Mouse (Mus musculus) adrenal gland, adult 2 months (tissue): Measurements from ENCODE around the gene Mrpl34. TPM values are rescaled to one million over a fixed set of nuclear protein-coding genes. Genes with fewer than 3 reads are reported as not detected.
"Not testable (repeated sequence)": the region's sequence is repeated elsewhere in the genome, so short reads cannot be mapped to it uniquely, and the experiment has no call there.

Experiments
- DNase-seq: peaks from one replicate; pipeline ENCODE4 v3.0.0; 2021
- long read RNA-seq: library from polyadenylated mRNA; stranded (forward); transcript quantifications from one replicate; pipeline ENCODE4 v2.0.0, GENCODE M21; 2021
- polyA plus RNA-seq: library from polyadenylated mRNA; depleted of rRNA; stranded (reverse); fragments of >200 nt; gene quantifications from 2 replicates; pipeline ENCODE4 v1.2.3, GENCODE M21; 2012; rRNA removed
- total RNA-seq, 2 experiments: library from RNA; stranded (reverse); gene quantifications; 2 replicates each; pipeline ENCODE4 v1.2.3; 2021

The Mrpl34 gene
- 100 to 1,000 TPM; 130 to 133 TPM for total RNA-seq
- 230 and 261 TPM in 2 replicates for polyA plus RNA-seq
- long read RNA-seq, transcript Mrpl34-201 (2 exons, 607 nt): major isoform, 87 of 90 reads
- long read RNA-seq, partial matches to known transcripts: 2 of 90 reads
- long read RNA-seq, other reads (novel, unspliced or antisense): 1 of 90 reads

DNA sequence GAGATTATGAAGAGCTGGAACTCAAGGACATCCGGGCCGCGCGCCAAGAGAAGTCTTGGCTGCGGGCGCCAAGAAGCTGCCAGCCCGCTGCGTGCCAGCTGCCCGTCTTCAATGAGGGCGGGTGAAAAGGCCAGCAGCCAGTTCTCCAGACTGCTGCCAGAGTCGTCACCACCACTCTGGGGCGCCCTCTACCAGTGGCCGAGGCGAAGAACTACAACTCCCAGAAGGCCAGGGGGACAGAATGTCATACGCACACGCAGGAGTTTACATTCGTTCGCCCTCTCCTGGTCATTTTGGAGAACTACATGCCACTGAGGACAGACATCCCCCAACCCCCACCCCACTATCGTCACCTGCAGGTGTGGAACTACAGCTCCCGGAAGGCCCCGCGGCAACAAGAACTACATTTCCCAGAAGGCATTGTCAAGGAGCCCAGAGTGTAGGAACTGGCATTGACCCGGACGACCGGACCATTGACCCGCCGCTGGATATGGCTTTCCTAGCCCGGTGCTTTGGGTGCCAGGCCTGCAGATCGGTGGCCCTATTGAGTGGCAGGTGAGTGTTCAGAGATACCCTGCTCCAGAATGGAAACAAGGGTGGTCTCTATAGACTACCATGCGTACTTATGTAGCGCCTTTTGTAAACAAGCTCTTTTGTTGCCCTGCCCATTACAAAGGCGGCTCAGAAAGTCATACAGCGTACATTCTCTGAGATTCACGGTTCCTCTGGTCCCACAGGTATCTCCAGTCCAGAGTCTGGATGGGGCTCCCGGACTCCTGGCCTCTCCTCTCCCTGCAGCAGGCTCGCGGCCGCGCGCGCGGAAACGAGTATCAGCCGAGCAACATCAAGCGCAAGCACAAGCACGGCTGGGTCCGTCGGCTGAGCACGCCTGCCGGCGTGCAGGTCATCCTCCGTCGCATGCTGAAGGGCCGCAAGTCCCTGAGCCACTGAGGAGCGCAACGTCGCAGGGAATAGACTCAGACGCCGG lies at the start of gene Mrpl34:
TSS of gene Mrpl34 (plus strand) at position 447 of the 988 bp plus-strand sequence.
- peak; percentile 100 for DNase-seq

- no peak for DNase-seq
These were observed 42.6 kb upstream of the Mrpl34 start for GRCm38 (mm10) chr8:71422121-71422520.

GRCm38 (mm10) chr8:71432935-71433334 lies 31.8 kb upstream of the Mrpl34 start:
- DNase-seq: not testable (repeated sequence)

DNA sequence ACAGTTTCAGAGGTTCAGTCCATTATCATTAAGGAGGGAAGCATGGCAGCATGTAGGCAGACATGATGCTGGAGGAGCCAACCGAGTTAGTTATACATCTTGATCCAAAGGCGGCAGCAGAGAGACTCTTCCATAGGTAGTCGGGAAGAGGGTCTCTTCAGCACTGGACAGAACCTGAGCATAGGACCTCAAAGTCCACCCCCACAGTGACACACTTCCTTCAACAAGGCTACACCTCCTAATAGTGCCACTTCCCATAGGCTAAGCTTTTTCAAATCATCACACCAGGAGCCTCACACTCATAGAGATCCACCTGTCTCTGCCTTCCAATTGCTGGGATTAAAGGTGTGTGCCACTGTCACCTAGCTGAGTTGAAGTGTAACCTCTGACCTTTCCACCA lies 27.7 kb upstream of the Mrpl34 start:
- no peak for DNase-seq

GRCm38 (mm10) chr8:71441404-71441803 lies 23.4 kb upstream of the Mrpl34 start:
- peak; percentile 49 for DNase-seq

GRCm38 (mm10) chr8:71445096-71445495 lies 19.7 kb upstream of the Mrpl34 start:
- no peak for DNase-seq

- DNase-seq: no peak
These were observed 13.4 kb upstream of the Mrpl34 start for GRCm38 (mm10) chr8:71451337-71451736.

- DNase-seq: no peak
These were observed 13.0 kb upstream of the Mrpl34 start for GRCm38 (mm10) chr8:71451777-71452176.

- DNase-seq: no peak
These were observed 12.1 kb upstream of the Mrpl34 start for GRCm38 (mm10) chr8:71452669-71453068.

DNA sequence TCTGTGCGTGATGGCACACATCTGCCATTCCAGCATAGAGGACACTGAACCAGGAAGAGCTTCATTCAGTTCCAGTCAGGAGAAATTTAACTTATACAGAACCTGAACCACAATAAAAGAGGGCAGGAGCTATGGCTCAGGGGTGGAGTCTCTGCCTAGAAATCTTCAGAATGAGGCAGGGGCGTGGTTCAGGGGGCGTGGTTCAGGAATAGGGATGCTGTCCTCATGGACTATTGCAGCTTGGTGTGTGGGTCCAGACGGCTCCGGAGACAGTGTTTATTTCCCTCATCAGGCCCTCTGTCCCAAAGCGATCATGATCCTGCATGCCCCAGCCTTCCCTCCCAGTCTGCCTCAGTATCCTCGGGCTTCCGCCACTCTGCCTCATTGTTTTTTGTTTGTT lies 10.1 kb upstream of the Mrpl34 start:
- no peak for DNase-seq

- no peak for DNase-seq
These were observed 7.9 kb upstream of the Mrpl34 start for GRCm38 (mm10) chr8:71456906-71457305.

DNA sequence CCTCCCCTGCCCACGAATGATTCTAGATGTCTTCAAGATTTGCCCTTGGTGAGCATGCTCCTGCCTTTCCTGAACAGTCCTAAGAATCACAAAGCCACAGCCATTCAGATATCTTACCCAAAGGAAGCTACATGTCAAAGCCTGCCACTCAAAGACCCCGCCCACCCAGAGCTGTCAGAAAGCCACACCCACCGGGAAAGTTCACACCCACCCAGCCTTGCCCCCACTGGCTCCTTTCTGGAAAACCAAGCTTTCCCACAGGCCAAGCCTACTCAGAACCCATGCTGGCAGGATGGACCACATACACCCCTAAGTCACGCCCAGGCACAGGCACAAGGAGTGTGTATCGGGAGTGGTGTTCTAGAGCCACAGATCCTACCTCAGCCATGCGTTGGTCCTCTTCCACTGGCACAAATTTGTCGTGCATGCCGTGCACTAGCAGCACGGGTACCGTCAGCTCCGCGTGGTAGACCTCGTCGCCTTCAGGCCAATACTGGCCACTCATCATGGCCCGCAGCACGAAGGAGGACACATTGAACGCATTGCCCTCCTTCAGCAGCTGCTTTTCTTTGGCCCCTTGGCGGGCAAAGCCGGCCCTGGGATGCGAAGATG lies 7.0 kb upstream of the Mrpl34 start:
- no peak for DNase-seq

- peak; percentile 63 for DNase-seq
These were observed 4.0 kb upstream of the Mrpl34 start for GRCm38 (mm10) chr8:71460716-71461115.

DNA sequence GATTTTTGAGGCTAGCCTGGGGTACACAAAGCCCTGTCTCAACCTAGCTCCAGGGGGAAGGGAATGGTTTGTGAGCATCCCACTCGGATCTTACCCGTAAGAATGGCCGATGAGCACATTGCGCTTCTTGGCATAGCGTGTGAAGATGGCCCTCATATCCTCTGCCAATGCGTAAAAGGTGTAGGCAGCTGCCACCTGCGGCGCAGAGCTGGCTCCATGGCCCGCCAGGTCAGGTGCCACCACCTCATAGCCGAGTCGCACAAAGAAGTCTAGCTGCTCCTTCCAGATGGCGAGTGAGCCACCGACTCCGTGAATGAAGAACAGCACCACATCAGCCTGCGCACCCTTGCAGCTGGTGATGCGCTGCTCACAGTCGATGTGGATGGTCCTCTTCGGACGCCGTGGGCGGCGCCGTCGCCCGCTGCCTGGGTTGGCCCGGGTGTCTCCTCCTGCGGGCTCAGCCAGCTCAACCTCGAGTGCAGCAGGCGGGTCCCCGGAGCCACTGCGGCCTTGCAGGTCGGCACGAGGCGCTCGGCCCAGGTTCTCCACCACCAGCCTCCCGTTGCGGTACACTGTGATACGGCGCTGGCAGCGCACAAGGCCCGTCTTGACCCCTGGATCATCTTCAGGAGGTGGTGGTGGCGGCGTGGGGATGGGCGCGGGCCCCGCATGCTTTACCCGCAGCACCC lies 3.5 kb upstream of the Mrpl34 start:
- no peak for DNase-seq

DNA sequence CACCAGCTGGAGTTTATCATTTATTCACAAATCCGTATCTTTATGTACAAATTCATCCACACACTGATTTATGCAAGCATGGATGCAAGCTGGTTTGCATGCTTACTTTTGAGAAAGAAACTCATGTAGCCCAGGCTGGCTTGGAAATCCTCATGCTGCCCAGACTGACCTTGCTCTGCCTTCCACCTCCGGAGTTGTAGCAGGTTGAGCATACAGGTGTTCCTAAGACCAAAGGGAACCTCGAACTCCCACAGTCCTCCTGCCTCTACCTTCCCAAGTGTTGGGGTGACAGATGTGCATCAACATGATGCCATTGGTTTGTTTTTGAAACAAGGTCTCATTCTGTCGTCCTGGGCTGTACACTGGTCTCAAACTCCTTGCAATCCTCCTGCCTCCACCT lies 2.6 kb upstream of the Mrpl34 start:
- DNase-seq: no peak

DNA sequence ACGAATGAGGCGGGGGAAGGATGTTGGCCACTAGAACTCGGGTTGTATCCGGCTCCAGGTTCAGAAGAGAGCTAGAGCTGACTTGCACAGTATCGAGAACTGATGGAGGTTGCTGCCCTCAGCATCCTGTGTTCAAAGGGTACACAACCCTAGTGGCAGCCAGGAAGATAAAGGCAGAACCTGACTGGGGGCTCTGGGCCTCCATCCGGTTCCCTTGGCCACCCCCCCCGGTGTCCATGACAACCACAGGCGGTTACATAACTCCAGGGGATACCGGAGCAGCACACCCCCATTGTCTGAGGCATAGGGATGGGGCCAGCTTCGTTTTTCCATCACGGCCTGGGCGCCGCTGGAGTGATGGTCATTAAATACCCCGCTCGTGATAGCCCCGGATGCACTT lies 2.0 kb upstream of the Mrpl34 start:
- DNase-seq: peak; percentile 72

- DNase-seq: peak; percentile 99
These were observed 1.3 kb upstream of the Mrpl34 start, which contains the start of gene Abhd8 for GRCm38 (mm10) chr8:71463188-71464033. Gene Abhd8 (minus strand): TSS chr8:71463655.

DNA sequence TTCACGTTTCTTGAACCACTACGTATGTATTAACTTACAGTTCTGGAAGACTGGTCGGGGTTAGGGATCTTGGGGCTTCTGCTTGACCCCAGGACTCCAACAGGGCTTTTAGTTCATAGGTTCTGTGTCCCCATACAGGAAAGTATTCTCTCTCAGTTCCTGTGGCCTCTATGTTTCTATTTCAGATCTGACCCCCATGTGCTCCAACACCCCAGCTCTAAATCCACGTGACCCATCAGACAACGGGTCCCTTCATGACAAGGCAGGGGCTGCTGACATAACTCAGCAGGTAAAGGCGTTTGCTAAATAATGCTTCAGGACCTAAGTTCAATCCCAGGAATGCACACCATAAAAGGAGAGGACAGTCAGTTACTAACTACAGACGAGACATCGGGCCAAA lies 974 bp downstream of the Mrpl34 start:
- no peak for DNase-seq

DNA sequence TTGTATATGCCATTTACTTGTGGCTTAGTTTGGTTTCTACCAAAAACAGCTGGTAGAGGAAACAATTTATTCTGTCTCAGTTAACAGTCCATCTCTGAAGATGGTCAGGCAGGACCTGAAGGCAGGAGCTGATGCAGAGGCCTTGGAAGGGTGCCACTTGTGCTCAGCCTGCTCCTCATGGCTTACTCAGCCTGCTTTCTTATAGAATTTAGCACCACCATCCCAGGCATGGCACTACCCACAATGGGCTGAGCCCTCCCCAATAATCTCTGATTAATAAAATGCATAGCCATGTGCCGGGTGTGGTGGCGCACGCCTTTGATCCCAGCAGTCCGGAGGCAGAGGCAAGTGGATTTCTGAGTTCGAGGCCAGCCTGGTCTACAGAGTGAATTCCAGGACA lies 1.4 kb downstream of the Mrpl34 start:
- DNase-seq: no peak

- no peak for DNase-seq
These were observed 2.4 kb downstream of the Mrpl34 start for GRCm38 (mm10) chr8:71467201-71467600.

DNA sequence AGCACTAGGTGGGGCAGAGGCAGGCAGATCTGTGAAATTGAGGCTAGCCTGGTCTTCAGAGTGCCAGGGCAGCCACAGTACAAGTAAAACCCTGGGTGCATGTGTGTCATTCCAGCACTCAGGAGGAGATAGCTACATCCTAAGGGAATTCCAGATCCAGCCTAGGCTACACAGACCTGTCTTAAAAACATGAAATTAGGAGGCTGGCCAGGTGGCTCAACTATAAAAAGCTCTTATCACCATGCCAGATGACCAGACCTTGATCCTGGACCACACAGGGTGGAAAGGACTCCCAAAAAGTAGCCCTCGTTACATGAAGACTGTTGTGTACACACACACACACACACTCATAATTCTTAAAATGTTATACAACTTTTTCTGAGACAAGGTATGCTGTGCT lies 3.2 kb downstream of the Mrpl34 start:
- no peak for DNase-seq
